8 mouse cellular contexts compared by ENCODE assay signal in genomic region chr14:33246476-33246875, GRCm38 (mm10). TPM values are rescaled to one million over a fixed set of nuclear protein-coding genes. Genes with fewer than 3 reads are reported as not detected.
DNase-seq lines count a peak whose midpoint lies in the region; ATAC-seq lines count a peak whose summit lies in the region.

No protein-coding gene starts in this region.

- H3K4me3 ChIP-seq in hindbrain, embryonic 11.5 days (ENCODE audit: low read depth, low read length) = no peak overlapping the region
- H3K4me3 ChIP-seq in hindbrain, embryonic 16.5 days (ENCODE audit: low read length) = no peak overlapping the region
- no peak overlapping the region for H3K4me3 ChIP-seq in forebrain, embryonic 13.5 days

- H3K4me2 ChIP-seq in hindbrain, embryonic 11.5 days (replicated peaks; ENCODE audit: low read depth, low read length) = no peak overlapping the region
- H3K4me2 ChIP-seq in hindbrain, embryonic 16.5 days (ENCODE audit: low read length) = no peak overlapping the region
- H3K4me2 ChIP-seq in forebrain, embryonic 13.5 days = no peak overlapping the region

- peaks cover 6% of the 10 kb centered on the region for H3K27me3 ChIP-seq in hindbrain, embryonic 11.5 days (ENCODE audit: control insufficient read depth, insufficient read depth, low read length)
- no peaks in the 10 kb centered on the region for H3K27me3 ChIP-seq in hindbrain, embryonic 16.5 days (replicated peaks; ENCODE audit: control insufficient read depth, insufficient read depth, low read length)
- H3K27me3 ChIP-seq in forebrain, embryonic 13.5 days = peaks cover 11% of the 10 kb centered on the region

- ATAC-seq in hindbrain, embryonic 11.5 days (ENCODE audit: low FRiP score) = no peak
- ATAC-seq in hindbrain, embryonic 16.5 days = no peak
- ATAC-seq in forebrain, embryonic 13.5 days = no peak

- peak; percentile 48 for DNase-seq in hindbrain, embryonic 11.5 days (ENCODE audit: low spot score)
- peak; percentile 10 for DNase-seq in thymus, postnatal 25 days
- no peak for DNase-seq in thymus, adult 18-20 months
- peak; percentile 53 to 75 for DNase-seq in cerebellum, postnatal 14 days
- peak; percentile 56 to 66 for DNase-seq in heart, postnatal 36 days
- DNase-seq in lung, postnatal 25 days (ENCODE audit: low spot score) = peak; percentile 8

- H3K27ac ChIP-seq in hindbrain, embryonic 11.5 days (ENCODE audit: low read depth, low read length) = no peak overlapping the region
- H3K27ac ChIP-seq in hindbrain, embryonic 16.5 days (ENCODE audit: low read depth, low read length) = no peak overlapping the region
- no peak overlapping the region for H3K27ac ChIP-seq in forebrain, embryonic 13.5 days

- peaks cover 4% of the 10 kb centered on the region for H3K4me1 ChIP-seq in hindbrain, embryonic 11.5 days (replicated peaks; ENCODE audit: control insufficient read depth, insufficient read depth, low read length)
- H3K4me1 ChIP-seq in hindbrain, embryonic 16.5 days (ENCODE audit: control insufficient read depth, insufficient read depth, low read depth, low read length) = peaks cover 10% of the 10 kb centered on the region
- H3K4me1 ChIP-seq in forebrain, embryonic 13.5 days = peaks cover 14% of the 10 kb centered on the region; the same call in 1 of the 2 replicates

- intact Hi-C loops in heart, postnatal 36 days (cut with DNase I) = no loop called here

- no peaks in the 10 kb centered on the region for H3K9me3 ChIP-seq in hindbrain, embryonic 11.5 days (ENCODE audit: control insufficient read depth, low read length)
- H3K9me3 ChIP-seq in hindbrain, embryonic 16.5 days (ENCODE audit: control insufficient read depth, low read length) = no peaks in the 10 kb centered on the region
- H3K9me3 ChIP-seq in forebrain, embryonic 13.5 days (replicated peaks) = no peaks in the 10 kb centered on the region

- WGBS in hindbrain, embryonic 11.5 days = 31% methylated on average over 8 of the region's 8 CpGs
- WGBS in hindbrain, embryonic 16.5 days = 31% methylated on average over 8 of the region's 8 CpGs
- 33% methylated on average over 8 of the region's 8 CpGs for WGBS in forebrain, embryonic 13.5 days

- no peak overlapping the region for H3K9ac ChIP-seq in hindbrain, embryonic 11.5 days (ENCODE audit: low read depth, low read length)
- no peak overlapping the region for H3K9ac ChIP-seq in hindbrain, embryonic 16.5 days (ENCODE audit: low read depth, low read length)
- H3K9ac ChIP-seq in forebrain, embryonic 13.5 days = no peak overlapping the region

- H3K36me3 ChIP-seq in hindbrain, embryonic 11.5 days (ENCODE audit: control insufficient read depth, insufficient read depth, low read length) = no peaks in the 10 kb centered on the region
- no peaks in the 10 kb centered on the region for H3K36me3 ChIP-seq in hindbrain, embryonic 16.5 days (ENCODE audit: control insufficient read depth, insufficient read depth, low read length)
- no peaks in the 10 kb centered on the region for H3K36me3 ChIP-seq in forebrain, embryonic 13.5 days (ENCODE audit: poor library complexity, severe bottlenecking)

RNA-seq across cellular contexts. Expression of gene Arhgap22, which starts 32.6 kb away (rescaled TPM):
- polyA plus RNA-seq in hindbrain, embryonic 11.5 days (2014; fragmentation: Nextera tagmentation; extraction: Ambion mirVana) = 0.94 and 1.7 TPM in 2 replicates
- polyA plus RNA-seq in hindbrain, embryonic 16.5 days (2015; fragmentation: Nextera tagmentation; extraction: Ambion mirVana) = 4.4 and 4.5 TPM in 2 replicates
- 1 to 10 TPM; 1.6 to 2.6 TPM for total RNA-seq in heart, postnatal 36 days (2021)
- polyA plus RNA-seq in forebrain, embryonic 13.5 days (2015; fragmentation: Nextera tagmentation; extraction: Ambion mirVana) = 0.59 and 1.1 TPM in 2 replicates

Comparison
In these comparisons a context has a peak if more than half of its experiments do, and no peak if none do; other contexts are left out.
1. DNase-seq: peak in hindbrain, embryonic 11.5 days (single experiment), thymus, postnatal 25 days (single experiment), cerebellum, postnatal 14 days (2 of 2), heart, postnatal 36 days (2 of 2) and lung, postnatal 25 days (single experiment); none in thymus, adult 18-20 months (0 of 2).